Mouse (Mus musculus) adrenal gland, postnatal 14 days (tissue): ENCODE data around the gene Nol7. TPM values are rescaled to one million over a fixed set of nuclear protein-coding genes. Genes with fewer than 3 reads are reported as not detected.
A peak's percentile ranks its signal among the peaks of the same experiment; 100 is the strongest.

Experiments used
- DNase-seq: peaks from one replicate; pipeline ENCODE4 v3.0.0; 2021; ENCODE audit warnings: mixed read lengths
- total RNA-seq: library from RNA; stranded (reverse); gene quantifications from 2 replicates; pipeline ENCODE4 v1.2.3, GENCODE M21; 2021

The Nol7 gene
- total RNA-seq, 1 experiment from 2014 or later, result 108 TPM

GRCm38 (mm10) chr13:43428436-43428835 lies 30.2 kb downstream of the Nol7 start:
- peak; percentile 15 for DNase-seq

GRCm38 (mm10) chr13:43433395-43433794 lies 35.2 kb downstream of the Nol7 start:
- no peak for DNase-seq

- DNase-seq, result no peak
Observed at GRCm38 (mm10) chr13:43440376-43440775, 42.2 kb downstream of the Nol7 start.

- DNase-seq, result no peak
Observed at GRCm38 (mm10) chr13:43442551-43442950, 44.4 kb downstream of the Nol7 start.

GRCm38 (mm10) chr13:43443706-43444105 lies 45.5 kb downstream of the Nol7 start:
- no peak for DNase-seq

- no peak for DNase-seq
Observed at GRCm38 (mm10) chr13:43444717-43445116, 46.5 kb downstream of the Nol7 start.

GRCm38 (mm10) chr13:43445754-43446153 lies 47.6 kb downstream of the Nol7 start:
- DNase-seq, result no peak

- DNase-seq, result no peak
Observed at GRCm38 (mm10) chr13:43447721-43448120, 49.5 kb downstream of the Nol7 start.

GRCm38 (mm10) chr13:43450686-43451085 lies 52.5 kb downstream of the Nol7 start:
- DNase-seq, result no peak

- DNase-seq, result no peak
Observed at GRCm38 (mm10) chr13:43452177-43452576, 54.0 kb downstream of the Nol7 start.

- DNase-seq, result peak; percentile 23
Observed at GRCm38 (mm10) chr13:43452843-43453605, 54.8 kb downstream of the Nol7 start.

- no peak for DNase-seq
Observed at GRCm38 (mm10) chr13:43454431-43454830, 56.2 kb downstream of the Nol7 start.

Other genes starting within 250 kb of the Nol7 start
- 24.1 and 24.6 TPM in 2 replicates for gene Tbc1d7, start 226.9 kb upstream of the Nol7 start, total RNA-seq
- gene Gfod1, start 94.2 kb upstream of the Nol7 start, total RNA-seq, result 10.5 and 11.0 TPM in 2 replicates
- gene Sirt5, start 32.9 kb upstream of the Nol7 start, total RNA-seq, result 24.2 and 26.7 TPM in 2 replicates
- 57.1 and 74.2 TPM in 2 replicates for gene Ranbp9, start 82.9 kb downstream of the Nol7 start, total RNA-seq
- gene Mcur1, start 161.8 kb downstream of the Nol7 start, total RNA-seq, result 65.5 and 66.1 TPM in 2 replicates
- gene Rnf182, start 217.3 kb downstream of the Nol7 start, total RNA-seq, result 1.2 and 1.3 TPM in 2 replicates